Mouse (Mus musculus) lung, embryonic 15.5 days (tissue): Measurements from ENCODE around the gene Ddx50. TPM values are rescaled to one million over a fixed set of nuclear protein-coding genes. Genes with fewer than 3 reads are reported as not detected.

Experiments
- ATAC-seq: fragments of 200-750 bp; cut with Nextera tagmentation; 2 replicates; pipeline ENCODE4 v1.8.0; 2017; ENCODE audit warnings: moderate number of reproducible peaks, borderline replicate concordance; ENCODE audit not compliant: low FRiP score, low TSS enrichment; ENCODE audit errors: extremely low read depth
- H3K27ac ChIP-seq: fragments of 300-500 bp; sonication (generic); 2 replicates; pipeline ENCODE4 v1.5.1; 2015; ENCODE audit warnings: moderate library complexity, mild to moderate bottlenecking, inconsistent platforms
- H3K27me3 ChIP-seq: fragments of 300-500 bp; sonication (generic); 2 replicates; pipeline ENCODE4 v1.6.1; 2015; ENCODE audit warnings: inconsistent platforms
- H3K36me3 ChIP-seq: fragments of 300-500 bp; sonication (generic); 2 replicates; pipeline ENCODE4 v1.6.1; 2015; ENCODE audit warnings: inconsistent platforms
- H3K4me1 ChIP-seq: fragments of 300-500 bp; sonication (generic); 2 replicates; pipeline ENCODE4 v1.6.1; 2015; ENCODE audit warnings: inconsistent platforms
- H3K4me2 ChIP-seq: fragments of 300-500 bp; sonication (generic); 2 replicates; pipeline ENCODE4 v1.6.1; 2015; ENCODE audit warnings: inconsistent platforms, mild to moderate bottlenecking, moderate library complexity
- H3K4me3 ChIP-seq: fragments of 300-500 bp; sonication (generic); 2 replicates; pipeline ENCODE4 v1.5.1; 2015; ENCODE audit warnings: mild to moderate bottlenecking, inconsistent platforms
- H3K9ac ChIP-seq: fragments of 300-500 bp; sonication (generic); 2 replicates; pipeline ENCODE4 v1.6.1; 2015; ENCODE audit warnings: inconsistent platforms
- H3K9me3 ChIP-seq: fragments of 300-500 bp; sonication (generic); 2 replicates; pipeline ENCODE4 v1.6.1; 2016; ENCODE audit warnings: inconsistent platforms
- WGBS: fragments of 180-500 bp; shearing (Covaris S2); methylation state at CpG from one replicate; pipeline ENCODE4 v1.1.7; 2015; 5-methylcytosine and 5-hydroxymethylcytosine counted together
- polyA plus RNA-seq: library from polyadenylated mRNA; unstranded; fragments of >200 nt; fragmentation: Nextera tagmentation; extraction: Ambion mirVana; gene quantifications from 2 replicates; pipeline ENCODE4 v1.2.1, GENCODE M21; 2015

Gene Ddx50
- polyA plus RNA-seq, result 119 and 126 TPM in 2 replicates

- H3K27me3 ChIP-seq, result no peaks in the 10 kb centered on the region
- peak; percentile 99 for ATAC-seq
- under 1% methylated on average over 89 of the region's 89 CpGs for WGBS
- peak within 1 kb of the TSS; percentile 88 for H3K9ac ChIP-seq
- H3K4me1 ChIP-seq, result peaks cover 13% of the 10 kb centered on the region; the same call in 1 of the 2 replicates
- H3K9me3 ChIP-seq, result no peaks in the 10 kb centered on the region
- peak within 1 kb of the TSS; percentile 93 for H3K27ac ChIP-seq
- H3K4me3 ChIP-seq, result peak within 1 kb of the TSS; percentile 81
- peak within 1 kb of the TSS; percentile 60 for H3K4me2 ChIP-seq
- H3K36me3 ChIP-seq, result peaks cover 10% of the 10 kb centered on the region; the same call in 1 of the 2 replicates
Observed at GRCm38 (mm10) chr10:62650881-62651810, at the start of gene Ddx50. Ddx50 (minus strand) TSS chr10:62651218.

GRCm38 (mm10) chr10:62692771-62693170 lies 41.8 kb upstream of the Ddx50 start:
- H3K27ac ChIP-seq, result no peak overlapping the region
- H3K9ac ChIP-seq, result no peak overlapping the region
- 56% methylated on average over 8 of the region's 8 CpGs for WGBS
- H3K4me2 ChIP-seq, result no peak overlapping the region
- no peaks in the 10 kb centered on the region for H3K27me3 ChIP-seq
- no peaks in the 10 kb centered on the region for H3K9me3 ChIP-seq
- H3K36me3 ChIP-seq, result no peaks in the 10 kb centered on the region
- ATAC-seq, result no peak
- no peak overlapping the region for H3K4me3 ChIP-seq
- no peaks in the 10 kb centered on the region for H3K4me1 ChIP-seq

- H3K9me3 ChIP-seq, result no peaks in the 10 kb centered on the region
- WGBS, result 75% methylated on average over 3 of the region's 3 CpGs
Observed at GRCm38 (mm10) chr10:62692244-62692643, 41.2 kb upstream of the Ddx50 start.

GRCm38 (mm10) chr10:62687032-62687674 lies 36.1 kb upstream of the Ddx50 start:
- ATAC-seq, result no peak
- Histone ChIP-seq H3K9me3 (no peaks in the 10 kb centered on the region), H3K4me3 (no peak overlapping the region), H3K36me3 (no peaks in the 10 kb centered on the region), H3K27ac (no peak overlapping the region), H3K4me1 (no peaks in the 10 kb centered on the region), H3K4me2 (no peak overlapping the region), H3K9ac (no peak overlapping the region), H3K27me3 (no peaks in the 10 kb centered on the region)
- WGBS, result 73% methylated on average over 15 of the region's 15 CpGs

More at GRCm38 (mm10) chr10:62692244-62692643, 41.2 kb upstream of the Ddx50 start:
- Histone ChIP-seq H3K4me1 (no peaks in the 10 kb centered on the region), H3K4me2 (no peak overlapping the region), H3K4me3 (no peak overlapping the region), H3K27ac (no peak overlapping the region), H3K36me3 (no peaks in the 10 kb centered on the region), H3K27me3 (no peaks in the 10 kb centered on the region), H3K9ac (no peak overlapping the region)
- no peak for ATAC-seq

GRCm38 (mm10) chr10:62683043-62683442 lies 32.0 kb upstream of the Ddx50 start:
- Histone ChIP-seq H3K4me2 (no peak overlapping the region), H3K36me3 (no peaks in the 10 kb centered on the region), H3K4me1 (no peaks in the 10 kb centered on the region), H3K9ac (no peak overlapping the region), H3K9me3 (no peaks in the 10 kb centered on the region), H3K27me3 (no peaks in the 10 kb centered on the region), H3K27ac (no peak overlapping the region), H3K4me3 (no peak overlapping the region)
- no peak for ATAC-seq
- WGBS, result 47% methylated on average over 5 of the region's 5 CpGs

GRCm38 (mm10) chr10:62679833-62680232 lies 28.8 kb upstream of the Ddx50 start:
- Histone ChIP-seq H3K36me3 (no peaks in the 10 kb centered on the region), H3K9ac (no peak overlapping the region), H3K4me2 (no peak overlapping the region), H3K4me1 (no peaks in the 10 kb centered on the region), H3K9me3 (no peaks in the 10 kb centered on the region), H3K4me3 (no peak overlapping the region), H3K27me3 (no peaks in the 10 kb centered on the region), H3K27ac (no peak overlapping the region)
- 60% methylated on average over 1 of the region's 1 CpGs for WGBS
- no peak for ATAC-seq

- Histone ChIP-seq H3K27me3 (no peaks in the 10 kb centered on the region), H3K27ac (no peak overlapping the region), H3K9ac (no peak overlapping the region), H3K4me2 (no peak overlapping the region), H3K4me3 (no peak overlapping the region), H3K9me3 (no peaks in the 10 kb centered on the region), H3K36me3 (no peaks in the 10 kb centered on the region), H3K4me1 (no peaks in the 10 kb centered on the region)
- ATAC-seq, result no peak
- WGBS, result 78% methylated on average over 5 of the region's 5 CpGs
Observed at GRCm38 (mm10) chr10:62677329-62677728, 26.3 kb upstream of the Ddx50 start.

GRCm38 (mm10) chr10:62676196-62676595 lies 25.2 kb upstream of the Ddx50 start:
- Histone ChIP-seq H3K9me3 (no peaks in the 10 kb centered on the region), H3K36me3 (no peaks in the 10 kb centered on the region), H3K9ac (no peak overlapping the region), H3K27me3 (no peaks in the 10 kb centered on the region), H3K4me1 (no peaks in the 10 kb centered on the region), H3K4me2 (no peak overlapping the region), H3K27ac (no peak overlapping the region), H3K4me3 (no peak overlapping the region)
- 84% methylated on average over 6 of the region's 6 CpGs for WGBS
- no peak for ATAC-seq

- H3K36me3 ChIP-seq, result no peaks in the 10 kb centered on the region
- no peak overlapping the region for H3K4me2 ChIP-seq
- 93% methylated on average over 2 of the region's 2 CpGs for WGBS
- no peaks in the 10 kb centered on the region for H3K9me3 ChIP-seq
- H3K4me1 ChIP-seq, result no peaks in the 10 kb centered on the region
- no peak overlapping the region for H3K9ac ChIP-seq
- ATAC-seq, result no peak
- no peak overlapping the region for H3K27ac ChIP-seq
- no peak overlapping the region for H3K4me3 ChIP-seq
- H3K27me3 ChIP-seq, result no peaks in the 10 kb centered on the region
Observed at GRCm38 (mm10) chr10:62672359-62672758, 21.3 kb upstream of the Ddx50 start.

GRCm38 (mm10) chr10:62669245-62669644 lies 18.2 kb upstream of the Ddx50 start:
- 65% methylated on average over 14 of the region's 14 CpGs for WGBS
- Histone ChIP-seq H3K27me3 (no peaks in the 10 kb centered on the region), H3K4me1 (peaks cover 3% of the 10 kb centered on the region; the same call in 1 of the 2 replicates), H3K9me3 (no peaks in the 10 kb centered on the region), H3K27ac (no peak overlapping the region), H3K36me3 (no peaks in the 10 kb centered on the region), H3K4me3 (no peak overlapping the region), H3K4me2 (no peak overlapping the region), H3K9ac (no peak overlapping the region)
- no peak for ATAC-seq

- H3K4me2 ChIP-seq, result no peak overlapping the region
- peaks cover 3% of the 10 kb centered on the region; the same call in 1 of the 2 replicates for H3K4me1 ChIP-seq
- H3K36me3 ChIP-seq, result no peaks in the 10 kb centered on the region
- no peak overlapping the region for H3K9ac ChIP-seq
- H3K4me3 ChIP-seq, result no peak overlapping the region
- H3K27me3 ChIP-seq, result no peaks in the 10 kb centered on the region
- H3K27ac ChIP-seq, result no peak overlapping the region
- WGBS, result 76% methylated on average over 2 of the region's 2 CpGs
- H3K9me3 ChIP-seq, result no peaks in the 10 kb centered on the region
- ATAC-seq, result no peak
Observed at GRCm38 (mm10) chr10:62668463-62668862, 17.4 kb upstream of the Ddx50 start.

GRCm38 (mm10) chr10:62668043-62668442 lies 17.0 kb upstream of the Ddx50 start:
- H3K36me3 ChIP-seq, result no peaks in the 10 kb centered on the region
- WGBS, result 65% methylated on average over 5 of the region's 5 CpGs
- ATAC-seq, result no peak
- H3K27me3 ChIP-seq, result no peaks in the 10 kb centered on the region
- H3K4me2 ChIP-seq, result no peak overlapping the region
- no peak overlapping the region for H3K4me3 ChIP-seq
- no peak overlapping the region for H3K27ac ChIP-seq
- no peaks in the 10 kb centered on the region for H3K9me3 ChIP-seq
- no peak overlapping the region for H3K9ac ChIP-seq
- peaks cover 3% of the 10 kb centered on the region; the same call in 1 of the 2 replicates for H3K4me1 ChIP-seq
